Mouse (Mus musculus) gonadal fat pad, adult 2 months (tissue): ENCODE measurements around the gene Vdr. TPM values are rescaled to one million over a fixed set of nuclear protein-coding genes. Genes with fewer than 3 reads are reported as not detected.

Source experiments
- DNase-seq: peaks from one replicate; pipeline ENCODE4 v3.0.0-alpha.2; 2012; ENCODE audit warnings: low read depth
- polyA plus RNA-seq: library from polyadenylated mRNA; depleted of rRNA; stranded (reverse); fragments of >200 nt; gene quantifications from 2 replicates; pipeline ENCODE4 v1.2.3, GENCODE M21; 2012

Vdr gene
- polyA plus RNA-seq, 1 experiment, result 2.6 TPM

GRCm38 (mm10) chr15:97847866-97848265, 62.6 kb downstream of the Vdr start:
- no peak for DNase-seq

DNA sequence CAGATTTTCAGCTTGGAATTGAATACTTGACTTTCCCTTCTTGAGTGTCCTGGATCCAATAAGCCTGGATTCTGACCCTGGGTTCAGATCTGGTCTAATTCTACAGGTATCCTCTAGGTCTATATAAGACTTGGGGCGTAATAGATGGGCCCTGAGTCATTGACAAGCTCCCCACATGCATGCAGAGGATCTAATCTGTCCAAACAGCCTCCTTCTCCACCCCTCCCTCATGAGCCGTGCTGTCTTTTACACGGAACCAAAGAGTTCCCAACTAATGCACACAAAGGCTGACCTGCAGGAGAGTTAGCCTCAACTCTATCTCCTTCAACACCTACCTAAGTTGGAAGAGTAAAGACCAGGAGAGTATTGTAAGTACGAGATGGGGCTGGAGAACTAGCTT, 63.1 kb downstream of the Vdr start:
- no peak for DNase-seq

GRCm38 (mm10) chr15:97846121-97846882, 64.1 kb downstream of the Vdr start:
- DNase-seq, result no peak

GRCm38 (mm10) chr15:97844037-97845034, 66.1 kb downstream of the Vdr start, which contains the start of gene Hdac7:
Hdac7 (minus strand) TSS chr15:97844502.
- no peak for DNase-seq

- DNase-seq, result no peak
These were observed 67.2 kb downstream of the Vdr start for GRCm38 (mm10) chr15:97843247-97843651.

DNA sequence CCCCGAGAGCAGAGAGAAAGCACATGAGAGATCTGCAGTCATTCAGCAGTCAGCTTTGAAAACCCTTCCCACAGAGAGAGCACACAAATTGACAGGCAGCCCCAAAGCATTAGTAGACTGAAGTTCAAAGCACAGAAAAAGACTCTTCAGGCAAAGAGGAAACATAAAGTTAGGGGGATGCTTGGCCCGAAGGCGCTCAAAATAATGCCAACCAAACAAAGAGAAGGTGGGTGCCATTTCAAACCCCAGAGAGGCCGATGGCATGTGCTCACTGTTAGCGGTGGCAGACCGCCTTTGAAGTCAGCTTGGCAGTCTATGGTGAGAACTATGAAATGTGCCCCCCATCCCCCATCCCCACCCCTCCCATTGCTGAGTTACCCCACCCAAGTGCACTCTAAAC, 68.4 kb downstream of the Vdr start:
- DNase-seq, result no peak

GRCm38 (mm10) chr15:97841383-97841782, 69.0 kb downstream of the Vdr start:
- no peak for DNase-seq

DNA sequence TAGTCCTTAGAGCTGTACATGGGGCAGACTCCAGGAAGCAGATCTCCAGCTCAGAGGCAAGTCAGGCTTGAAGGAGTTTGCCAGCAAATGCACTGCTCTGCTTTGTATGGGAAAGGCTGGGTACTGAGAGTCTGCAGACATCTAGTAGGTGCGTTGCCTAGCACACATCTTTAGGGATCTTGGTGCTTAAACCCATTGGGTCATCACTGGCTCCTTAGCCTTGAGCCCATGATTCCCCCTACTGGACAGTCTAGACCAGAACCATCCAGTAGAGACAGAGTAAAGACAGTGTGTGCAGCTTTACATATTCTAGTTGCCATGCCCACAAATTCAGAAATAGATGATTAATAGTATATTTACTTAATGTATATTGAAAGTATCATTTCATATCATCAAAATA, 69.6 kb downstream of the Vdr start:
- DNase-seq, result no peak

GRCm38 (mm10) chr15:97839991-97840455, 70.4 kb downstream of the Vdr start:
- no peak for DNase-seq

DNA sequence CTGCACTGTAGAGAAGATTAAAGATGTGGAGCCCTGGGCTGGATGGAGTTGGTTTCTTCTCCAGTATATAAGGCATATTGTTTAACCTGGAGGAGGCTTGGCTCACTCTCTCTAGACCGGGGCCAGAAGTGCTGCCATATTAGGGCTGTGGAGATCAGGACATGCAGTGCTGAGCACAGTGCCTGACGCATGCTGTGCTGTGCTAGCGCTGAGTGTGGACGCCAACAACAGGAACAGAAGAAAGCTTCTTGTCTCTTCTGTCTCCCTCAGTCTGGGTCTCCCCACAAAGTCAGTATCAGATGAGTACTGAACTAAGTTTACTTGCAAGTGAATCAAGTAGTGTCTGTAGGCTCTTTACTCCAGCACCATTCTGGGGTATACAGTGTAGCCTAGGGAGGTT, 71.0 kb downstream of the Vdr start:
- DNase-seq, result no peak

DNA sequence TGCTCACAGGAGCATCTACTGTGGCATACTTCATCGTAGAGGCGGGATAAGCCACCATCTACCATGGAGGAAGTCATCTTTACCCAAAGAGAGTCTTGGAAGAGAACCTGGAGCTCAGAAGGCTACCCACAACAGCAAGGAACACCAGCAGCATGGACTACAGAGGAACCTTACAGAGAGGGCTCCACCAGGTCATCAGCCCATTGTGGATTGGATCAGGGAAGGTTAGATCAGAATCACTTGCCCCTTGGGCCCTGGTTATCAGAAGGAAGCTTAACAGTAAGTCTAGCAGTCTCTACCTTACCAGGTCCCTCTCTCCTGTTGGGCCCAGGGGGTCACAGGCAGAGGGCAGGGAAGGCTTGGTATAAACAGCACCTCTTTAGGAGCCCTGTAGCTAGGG, 71.4 kb downstream of the Vdr start:
- no peak for DNase-seq

GRCm38 (mm10) chr15:97838395-97838794, 72.0 kb downstream of the Vdr start:
- no peak for DNase-seq

DNA sequence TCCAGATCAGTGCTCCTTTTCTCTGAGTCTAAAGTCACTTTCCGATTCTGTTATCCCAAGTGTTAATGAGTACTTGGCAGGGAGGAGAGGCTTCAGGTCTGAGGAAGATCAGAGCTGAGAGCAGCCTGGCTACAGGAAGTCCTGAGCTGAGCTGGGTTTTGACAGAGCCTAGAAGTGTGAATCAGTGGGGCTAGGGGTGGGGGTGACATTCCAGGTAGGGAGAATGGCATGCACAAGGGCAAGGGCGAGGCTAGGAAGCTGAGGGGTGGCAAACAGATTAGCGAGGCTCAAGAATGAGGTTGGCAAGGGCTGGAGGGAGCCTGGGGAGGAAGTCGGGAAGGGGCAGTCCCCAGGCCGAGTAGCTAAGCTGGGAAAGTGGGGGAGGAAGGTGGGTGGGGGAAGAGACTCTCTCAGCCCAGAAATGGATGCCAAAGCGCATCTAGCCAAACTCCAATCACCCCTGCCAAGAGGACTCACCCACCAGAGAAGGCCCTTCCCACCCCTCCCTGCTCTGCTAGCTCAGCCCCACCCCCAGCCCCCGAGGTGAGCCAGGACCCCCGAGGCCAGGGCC, 72.9 kb downstream of the Vdr start:
- no peak for DNase-seq

- no peak for DNase-seq
These were observed 73.6 kb downstream of the Vdr start for GRCm38 (mm10) chr15:97836894-97837247.

- no peak for DNase-seq
These were observed 74.1 kb downstream of the Vdr start for GRCm38 (mm10) chr15:97836153-97836893.

DNA sequence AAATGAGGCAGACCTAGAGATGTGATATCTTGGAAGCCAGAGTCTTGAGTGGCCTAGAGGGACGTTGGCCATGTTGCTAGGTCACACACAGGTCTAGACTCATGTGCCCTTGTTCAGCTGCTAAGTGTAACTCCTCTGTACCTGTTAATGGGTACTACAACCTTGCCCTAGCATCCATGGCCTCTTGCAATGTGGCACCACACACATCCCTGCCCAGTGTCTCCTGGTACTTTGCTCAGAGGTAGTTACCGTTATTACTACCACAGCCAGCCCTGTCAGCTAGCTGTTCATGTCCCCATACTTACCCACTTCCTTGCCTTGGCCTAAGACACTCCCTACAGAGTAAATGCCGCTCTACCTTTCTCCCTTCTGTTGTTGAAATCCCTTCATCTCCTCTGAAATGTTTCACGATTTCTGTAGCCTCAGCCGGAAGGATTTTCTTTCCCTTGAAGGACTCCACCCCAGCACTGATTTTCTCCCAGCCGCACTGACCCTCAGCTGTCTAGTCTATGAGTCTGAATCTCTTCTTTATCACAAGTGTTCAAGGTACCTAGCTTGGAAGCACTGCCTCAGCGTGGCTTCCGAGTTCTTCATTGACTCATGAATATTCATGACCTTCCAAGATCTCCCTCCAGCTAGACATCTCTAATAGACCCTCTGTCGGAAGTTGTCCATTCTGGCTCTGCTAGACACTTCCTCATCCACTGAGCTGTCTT, 77.5 kb downstream of the Vdr start:
- no peak for DNase-seq

GRCm38 (mm10) chr15:97831987-97832640, 78.3 kb downstream of the Vdr start:
- DNase-seq, result no peak

DNA sequence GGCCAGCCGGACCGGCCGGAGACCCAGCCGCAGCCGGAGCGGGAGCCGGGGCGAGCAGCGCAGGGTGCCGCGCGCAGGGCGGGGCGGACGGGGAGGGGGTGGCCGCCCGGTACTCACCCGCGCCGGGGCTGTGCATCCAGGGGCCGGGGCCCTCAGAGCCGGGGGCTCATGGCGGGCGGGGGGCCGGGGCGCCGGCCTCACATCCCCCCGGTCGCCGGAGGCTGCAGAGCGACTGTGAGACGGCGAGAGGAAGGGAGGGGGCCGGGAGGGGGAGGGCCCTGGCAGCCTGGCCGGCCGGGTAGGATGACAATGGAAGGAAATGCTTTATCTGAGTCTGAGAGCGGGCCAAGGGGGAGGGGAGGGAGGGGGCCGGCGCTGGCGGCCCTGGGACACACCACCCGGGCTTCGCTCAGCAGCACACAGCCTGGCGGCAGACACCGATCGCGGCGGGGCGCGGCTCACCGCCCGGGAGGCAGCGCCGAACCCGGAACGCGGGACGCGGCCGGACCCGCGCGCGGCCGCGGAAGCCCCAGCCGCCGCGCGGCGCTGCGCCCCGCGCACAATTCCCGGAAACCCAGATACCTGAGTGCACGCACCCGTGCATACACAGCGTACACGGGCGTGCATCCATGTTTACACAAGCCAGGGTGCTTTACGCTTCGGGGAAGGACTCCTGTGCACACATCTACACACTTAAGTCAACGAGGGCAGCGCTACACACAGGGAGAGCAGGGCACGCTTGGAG, 79.0 kb downstream of the Vdr start:
- no peak for DNase-seq

DNA sequence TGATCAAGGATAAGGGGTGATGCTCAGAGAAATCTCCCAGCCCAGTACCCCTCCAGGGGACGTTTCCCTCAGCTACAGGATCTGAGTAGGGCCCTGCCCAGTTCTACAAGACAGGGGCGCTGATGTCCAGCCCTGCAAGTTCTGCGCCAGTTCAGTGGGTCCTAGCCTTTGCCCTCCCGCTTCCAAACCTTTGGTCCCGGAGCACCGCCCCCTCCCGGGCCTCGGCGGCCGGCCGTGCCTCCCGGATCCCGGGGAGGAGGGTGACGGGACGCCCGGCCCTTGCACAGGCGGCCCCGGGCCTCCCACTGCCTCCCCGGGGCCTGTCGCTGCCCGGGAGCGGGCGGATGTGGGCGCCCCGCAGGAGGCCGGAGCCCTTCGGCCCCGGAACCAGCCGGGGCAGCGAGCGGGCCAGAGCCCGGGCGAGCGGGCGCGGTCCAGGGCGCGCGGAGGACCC, 79.6 kb downstream of the Vdr start:
- DNase-seq, result no peak
